Mouse (Mus musculus) hindbrain, embryonic 15.5 days (tissue): Measurements from ENCODE around the gene Acsl4. TPM values are rescaled to one million over a fixed set of nuclear protein-coding genes. Genes with fewer than 3 reads are reported as not detected.

Source experiments
- ATAC-seq: fragments of 200-750 bp; cut with Nextera tagmentation; 2 replicates; pipeline ENCODE4 v1.8.0; 2017; ENCODE audit warnings: low read depth, moderate number of reproducible peaks, moderate TSS enrichment; ENCODE audit not compliant: low FRiP score
- H3K27ac ChIP-seq: fragments of 300-500 bp; sonication (generic); replicated peaks from 2 replicates; pipeline ENCODE4 v1.5.1; 2015; ENCODE audit warnings: mild to moderate bottlenecking, inconsistent platforms
- H3K27me3 ChIP-seq: fragments of 300-500 bp; sonication (generic); 2 replicates; pipeline ENCODE4 v1.6.1; 2015; ENCODE audit warnings: control low read depth, inconsistent platforms
- H3K36me3 ChIP-seq: fragments of 300-500 bp; sonication (generic); 2 replicates; pipeline ENCODE4 v1.6.1; 2015; ENCODE audit warnings: control low read depth, inconsistent platforms
- H3K4me1 ChIP-seq: fragments of 300-500 bp; sonication (generic); replicated peaks from 2 replicates; pipeline ENCODE4 v1.6.1; 2015; ENCODE audit warnings: control low read depth, inconsistent platforms
- H3K4me2 ChIP-seq: fragments of 300-500 bp; sonication (generic); 2 replicates; pipeline ENCODE4 v1.6.1; 2015; ENCODE audit warnings: moderate library complexity, mild to moderate bottlenecking, inconsistent platforms
- H3K4me3 ChIP-seq: fragments of 300-500 bp; sonication (generic); 2 replicates; pipeline ENCODE4 v1.5.1; 2015; ENCODE audit warnings: mild to moderate bottlenecking, inconsistent platforms
- H3K9ac ChIP-seq: fragments of 300-500 bp; sonication (generic); 2 replicates; pipeline ENCODE4 v1.6.1; 2015; ENCODE audit warnings: inconsistent platforms
- H3K9me3 ChIP-seq: fragments of 300-500 bp; sonication (generic); 2 replicates; pipeline ENCODE4 v1.6.1; 2016; ENCODE audit warnings: control low read depth, inconsistent platforms
- WGBS: fragments of 180-500 bp; shearing (Covaris S2); methylation state at CpG from one replicate; pipeline ENCODE4 v1.1.7; 2015; 5-methylcytosine and 5-hydroxymethylcytosine counted together
- polyA plus RNA-seq: library from polyadenylated mRNA; unstranded; fragments of >200 nt; fragmentation: Nextera tagmentation; extraction: Ambion mirVana; gene quantifications from 2 replicates; pipeline ENCODE4 v1.2.1, GENCODE M21; 2015

Acsl4 gene
- 22.1 and 23.5 TPM in 2 replicates for polyA plus RNA-seq

GRCm38 (mm10) chrX:142390247-142390908 is at the start of gene Acsl4:
Gene Acsl4 (minus strand): TSS chrX:142390535.
- Histone ChIP-seq H3K4me2 (peak within 1 kb of the TSS; percentile 62), H3K4me3 (peak within 1 kb of the TSS; percentile 63), H3K36me3 (no peaks in the 10 kb centered on the region), H3K4me1 (peaks cover 8% of the 10 kb centered on the region), H3K27ac (peak within 1 kb of the TSS; percentile 89), H3K27me3 (peaks cover 3% of the 10 kb centered on the region; the same call in 1 of the 2 replicates), H3K9me3 (no peaks in the 10 kb centered on the region), H3K9ac (peak within 1 kb of the TSS; percentile 68)
- 16% methylated on average over 49 of the region's 59 CpGs for WGBS
- ATAC-seq, result peak; percentile 99

- Histone ChIP-seq H3K4me2 (no peak overlapping the region), H3K4me3 (no peak overlapping the region), H3K9ac (no peak overlapping the region), H3K36me3 (no peaks in the 10 kb centered on the region), H3K9me3 (no peaks in the 10 kb centered on the region), H3K27ac (no peak overlapping the region), H3K27me3 (0 out of 2 replicates have a peak, but pooled peaks cover 2% of the 10 kb centered on the region), H3K4me1 (no peaks in the 10 kb centered on the region)
- no peak for ATAC-seq
- 43% methylated on average over 4 of the region's 4 CpGs for WGBS
These were observed 47.7 kb upstream of the Acsl4 start for GRCm38 (mm10) chrX:142437971-142438504.

- Histone ChIP-seq H3K9me3 (no peaks in the 10 kb centered on the region), H3K4me3 (no peak overlapping the region), H3K9ac (no peak overlapping the region), H3K27me3 (no peaks in the 10 kb centered on the region), H3K36me3 (no peaks in the 10 kb centered on the region), H3K27ac (no peak overlapping the region), H3K4me2 (no peak overlapping the region), H3K4me1 (no peaks in the 10 kb centered on the region)
- WGBS, result 82% methylated on average over 3 of the region's 3 CpGs
- ATAC-seq, result no peak
These were observed 42.5 kb upstream of the Acsl4 start for GRCm38 (mm10) chrX:142432846-142433245.

- WGBS, result 65% methylated on average over 4 of the region's 4 CpGs
- no peak for ATAC-seq
- Histone ChIP-seq H3K27ac (no peak overlapping the region), H3K9me3 (no peaks in the 10 kb centered on the region), H3K36me3 (no peaks in the 10 kb centered on the region), H3K27me3 (no peaks in the 10 kb centered on the region), H3K9ac (no peak overlapping the region), H3K4me3 (no peak overlapping the region), H3K4me2 (no peak overlapping the region), H3K4me1 (no peaks in the 10 kb centered on the region)
These were observed 36.8 kb upstream of the Acsl4 start for GRCm38 (mm10) chrX:142427111-142427510.

GRCm38 (mm10) chrX:142426628-142427027 is 36.3 kb upstream of the Acsl4 start:
- Histone ChIP-seq H3K4me2 (no peak overlapping the region), H3K9ac (no peak overlapping the region), H3K9me3 (no peaks in the 10 kb centered on the region), H3K4me3 (no peak overlapping the region), H3K4me1 (no peaks in the 10 kb centered on the region), H3K27ac (no peak overlapping the region), H3K36me3 (no peaks in the 10 kb centered on the region), H3K27me3 (no peaks in the 10 kb centered on the region)
- no peak for ATAC-seq
- 81% methylated on average over 4 of the region's 4 CpGs for whole genome bisulfite sequencing

GRCm38 (mm10) chrX:142413884-142414283 is 23.5 kb upstream of the Acsl4 start:
- no peaks in the 10 kb centered on the region for H3K4me1 ChIP-seq
- WGBS, result 67% methylated on average over 2 of the region's 2 CpGs
- H3K27ac ChIP-seq, result no peak overlapping the region
- H3K27me3 ChIP-seq, result no peaks in the 10 kb centered on the region
- H3K9ac ChIP-seq, result no peak overlapping the region
- no peak overlapping the region for H3K4me3 ChIP-seq
- H3K4me2 ChIP-seq, result no peak overlapping the region
- H3K36me3 ChIP-seq, result no peaks in the 10 kb centered on the region
- no peak for ATAC-seq
- no peaks in the 10 kb centered on the region for H3K9me3 ChIP-seq

- Histone ChIP-seq H3K9me3 (no peaks in the 10 kb centered on the region), H3K4me2 (no peak overlapping the region), H3K27me3 (no peaks in the 10 kb centered on the region), H3K4me3 (no peak overlapping the region), H3K36me3 (no peaks in the 10 kb centered on the region), H3K27ac (no peak overlapping the region), H3K4me1 (no peaks in the 10 kb centered on the region), H3K9ac (no peak overlapping the region)
- 86% methylated on average over 3 of the region's 3 CpGs for WGBS
- ATAC-seq, result no peak
These were observed 19.7 kb upstream of the Acsl4 start for GRCm38 (mm10) chrX:142410060-142410459.

- ATAC-seq, result no peak
- Histone ChIP-seq H3K4me1 (no peaks in the 10 kb centered on the region), H3K27me3 (no peaks in the 10 kb centered on the region), H3K9ac (no peak overlapping the region), H3K4me3 (no peak overlapping the region), H3K9me3 (no peaks in the 10 kb centered on the region), H3K36me3 (no peaks in the 10 kb centered on the region), H3K27ac (no peak overlapping the region), H3K4me2 (no peak overlapping the region)
- WGBS, result 93% methylated on average over 3 of the region's 3 CpGs
These were observed 19.0 kb upstream of the Acsl4 start for GRCm38 (mm10) chrX:142409338-142409737.

- Histone ChIP-seq H3K9ac (no peak overlapping the region), H3K27me3 (no peaks in the 10 kb centered on the region), H3K4me2 (no peak overlapping the region), H3K27ac (no peak overlapping the region), H3K4me3 (no peak overlapping the region), H3K36me3 (no peaks in the 10 kb centered on the region), H3K4me1 (no peaks in the 10 kb centered on the region), H3K9me3 (no peaks in the 10 kb centered on the region)
- ATAC-seq, result no peak
These were observed 12.8 kb upstream of the Acsl4 start for GRCm38 (mm10) chrX:142403114-142403513.

GRCm38 (mm10) chrX:142398621-142399020 is 8.3 kb upstream of the Acsl4 start:
- Histone ChIP-seq H3K27me3 (no peaks in the 10 kb centered on the region), H3K9me3 (no peaks in the 10 kb centered on the region), H3K4me3 (no peak overlapping the region), H3K4me1 (no peaks in the 10 kb centered on the region), H3K36me3 (no peaks in the 10 kb centered on the region), H3K9ac (no peak overlapping the region), H3K27ac (no peak overlapping the region), H3K4me2 (no peak overlapping the region)
- ATAC-seq, result no peak
- WGBS, result 57% methylated on average over 2 of the region's 2 CpGs

GRCm38 (mm10) chrX:142390909-142391265 is 552 bp upstream of the Acsl4 start:
- Histone ChIP-seq H3K4me2 (peak overlapping the region; percentile 62), H3K27ac (peak overlapping the region; percentile 89), H3K4me3 (peak overlapping the region; percentile 63), H3K27me3 (peaks cover 3% of the 10 kb centered on the region; the same call in 1 of the 2 replicates), H3K36me3 (no peaks in the 10 kb centered on the region), H3K9me3 (no peaks in the 10 kb centered on the region), H3K9ac (peak overlapping the region; percentile 57), H3K4me1 (peaks cover 8% of the 10 kb centered on the region)
- ATAC-seq, result no peak; the same call in 1 of the 2 replicates
- WGBS, result 35% methylated on average over 7 of the region's 7 CpGs

GRCm38 (mm10) chrX:142389581-142390159 is 665 bp downstream of the Acsl4 start:
- no peak; the same call in 1 of the 2 replicates for ATAC-seq
- Histone ChIP-seq H3K4me3 (peak overlapping the region; percentile 63), H3K27me3 (peaks cover 3% of the 10 kb centered on the region; the same call in 1 of the 2 replicates), H3K36me3 (no peaks in the 10 kb centered on the region), H3K9ac (peak overlapping the region; percentile 68), H3K27ac (peak overlapping the region; percentile 89), H3K4me2 (peak overlapping the region; percentile 62), H3K4me1 (peaks cover 8% of the 10 kb centered on the region), H3K9me3 (no peaks in the 10 kb centered on the region)
- 26% methylated on average over 21 of the region's 22 CpGs for WGBS
